Mouse (Mus musculus) liver, embryonic 14.5 days (tissue): ENCODE results near the gene Celsr2. TPM values are rescaled to one million over a fixed set of nuclear protein-coding genes. Genes with fewer than 3 reads are reported as not detected.

Experiments
- ATAC-seq: fragments of 200-750 bp; cut with Nextera tagmentation; 2 replicates; pipeline ENCODE4 v1.8.0; 2017; ENCODE audit warnings: moderate number of reproducible peaks, mild to moderate bottlenecking, moderate library complexity; ENCODE audit not compliant: insufficient read depth
- DNase-seq, 3 experiments: peaks; one replicate each; pipeline ENCODE4 v3.0.0-alpha.2; 2012 to 2013; ENCODE audit warnings: low read depth in 3 of 3, low spot score in 3 of 3
- H3K27ac ChIP-seq: fragments of 300-500 bp; sonication (generic); 2 replicates; pipeline ENCODE4 v1.5.1; 2014; ENCODE audit warnings: moderate library complexity, mild to moderate bottlenecking, control low read depth, inconsistent platforms
- H3K27me3 ChIP-seq: fragments of 300-500 bp; sonication (generic); 2 replicates; pipeline ENCODE4 v1.6.1; 2014; ENCODE audit warnings: mild to moderate bottlenecking, low read length, moderate library complexity; ENCODE audit not compliant: control insufficient read depth, insufficient read depth
- H3K36me3 ChIP-seq: fragments of 300-500 bp; sonication (generic); replicated peaks from 2 replicates; pipeline ENCODE4 v1.6.1; 2014; ENCODE audit warnings: low read depth; ENCODE audit not compliant: control insufficient read depth, insufficient read depth
- H3K4me1 ChIP-seq, 2 experiments: fragments of 200-500 bp in 1 of 2; fragments of 300-500 bp in 1 of 2; sonication (generic) in 1 of 2; replicated peaks; 2 replicates each; pipeline ENCODE4 v1.6.1; 2012 to 2014; ENCODE audit warnings: antibody characterized with exemption in 1 of 2, inconsistent platforms in 1 of 2, low read length in 1 of 2; ENCODE audit not compliant: control insufficient read depth in 2 of 2, insufficient read depth in 2 of 2
- H3K4me2 ChIP-seq: fragments of 300-500 bp; sonication (generic); 2 replicates; pipeline ENCODE4 v1.6.1; 2014; ENCODE audit warnings: low read depth, mild to moderate bottlenecking, control low read depth, moderate library complexity
- H3K4me3 ChIP-seq, 2 experiments: fragments of 200-500 bp in 1 of 2; fragments of 300-500 bp in 1 of 2; sonication (generic) in 1 of 2; 2 replicates each; pipeline ENCODE4 v1.5.1; 2012 to 2014; ENCODE audit warnings: low read depth in 2 of 2, low read length in 2 of 2, mild to moderate bottlenecking in 2 of 2, control low read depth in 1 of 2, inconsistent platforms in 1 of 2, moderate library complexity in 1 of 2; ENCODE audit not compliant: insufficient read depth in 1 of 2
- H3K9ac ChIP-seq: fragments of 300-500 bp; sonication (generic); replicated peaks from 2 replicates; pipeline ENCODE4 v1.6.1; 2014; ENCODE audit warnings: mild to moderate bottlenecking, control low read depth, moderate library complexity
- H3K9me3 ChIP-seq: fragments of 300-500 bp; sonication (generic); 2 replicates; pipeline ENCODE4 v1.6.1; 2016; ENCODE audit warnings: low read length, mixed read lengths; ENCODE audit not compliant: control insufficient read depth
- CTCF ChIP-seq: IDR thresholded peaks from 2 replicates; pipeline ENCODE4 v1.5.1; 2016; ENCODE audit warnings: antibody characterized with exemption, low read depth, control low read depth
- EP300 ChIP-seq: IDR thresholded peaks from 2 replicates; pipeline ENCODE4 v1.6.1; 2016; ENCODE audit warnings: antibody characterized with exemption, low read depth
- WGBS: fragments of 180-500 bp; shearing (Covaris S2); extraction: QIAGEN DNeasy Blood & Tissue Kit; methylation state at CpG from one replicate; pipeline ENCODE4 v1.1.7; 2014; ENCODE audit not compliant: insufficient replicate concordance; 5-methylcytosine and 5-hydroxymethylcytosine counted together
- polyA plus RNA-seq, 2 experiments: library from polyadenylated mRNA; depleted of rRNA in 1 of 2; stranded (reverse) in 1 of 2; unstranded in 1 of 2; fragments of >200 nt; fragmentation: Nextera tagmentation in 1 of 2; extraction: Ambion mirVana in 1 of 2; gene quantifications; 2 replicates each; pipeline versions ENCODE4 v1.2.1 to v1.2.3; 2012 to 2014

Gene Celsr2
- polyA plus RNA-seq, 2 experiments = 0.22 to 0.38 TPM

DNA sequence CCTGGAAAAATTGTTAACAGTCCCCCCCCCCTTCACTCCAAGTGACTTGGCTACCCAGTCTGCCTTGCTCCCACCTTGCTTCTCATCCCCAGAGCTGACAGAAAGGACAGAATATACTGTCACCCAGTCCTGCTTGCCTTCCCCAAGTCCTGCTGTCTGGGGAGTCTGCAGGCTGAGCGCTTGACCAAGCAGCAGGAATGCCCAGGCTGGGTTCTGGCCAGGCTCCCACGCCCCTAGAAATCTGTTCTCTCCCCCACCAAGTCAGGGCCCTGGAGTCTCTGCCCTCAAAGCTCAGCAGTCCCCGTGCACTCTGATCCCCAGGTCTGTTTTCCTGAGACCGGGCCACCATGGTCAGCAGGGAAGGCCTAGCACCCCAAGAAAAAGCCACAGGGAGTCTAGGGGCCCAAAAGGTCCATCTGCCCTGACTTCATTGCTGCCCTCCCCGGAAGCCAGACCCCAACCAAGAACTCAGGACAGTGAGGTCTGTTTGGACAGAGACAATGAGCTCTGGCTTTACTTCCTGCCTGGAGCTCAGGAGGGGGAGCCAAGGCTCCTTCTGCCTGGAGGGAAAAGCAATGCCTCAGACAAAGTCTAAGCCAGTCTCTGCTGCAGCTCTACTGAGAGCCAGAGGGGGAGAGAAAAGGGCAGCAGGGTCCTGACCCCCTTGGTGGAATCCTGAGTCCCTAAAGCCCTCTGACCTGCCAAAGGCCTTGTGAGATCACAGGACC lies 4.2 kb downstream of the Celsr2 start:
- no peak overlapping the region for H3K27ac ChIP-seq
- TF ChIP-seq EP300 (no peak), CTCF (no peak)
- 0 out of 2 replicates have a peak, but pooled peaks cover 2% of the 10 kb centered on the region for H3K9me3 ChIP-seq
- 52% methylated on average over 5 of the region's 5 CpGs for WGBS
- H3K9ac ChIP-seq = no peak overlapping the region
- no peaks in the 10 kb centered on the region for H3K36me3 ChIP-seq
- ATAC-seq (no peak), DNase-seq (no peak)
- no peak overlapping the region for H3K4me2 ChIP-seq
- H3K27me3 ChIP-seq = peaks cover 13% of the 10 kb centered on the region
- no peaks in the 10 kb centered on the region for H3K4me1 ChIP-seq
- no peak overlapping the region for H3K4me3 ChIP-seq

DNA sequence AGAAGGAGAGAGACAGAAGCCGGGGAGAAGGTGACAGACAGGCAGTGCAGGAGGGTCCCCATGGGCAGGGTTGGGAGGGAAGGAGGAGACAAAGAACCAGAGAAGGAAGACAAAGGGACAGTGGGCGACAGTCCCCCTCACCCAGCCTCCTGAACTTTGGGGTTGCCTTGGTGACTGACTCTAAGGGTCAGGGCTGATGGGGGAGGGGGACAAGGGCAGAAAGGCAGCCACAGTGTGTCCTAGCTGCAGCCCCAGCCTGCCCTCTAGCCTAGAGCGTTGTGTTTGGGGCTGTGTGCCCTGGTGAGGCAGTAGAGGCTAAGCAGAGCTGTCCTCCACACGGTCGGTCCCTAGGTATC lies 5.0 kb downstream of the Celsr2 start:
- no peak overlapping the region for H3K4me3 ChIP-seq
- TF ChIP-seq EP300 = no peak
- no peak for TF ChIP-seq CTCF
- H3K9ac ChIP-seq = no peak overlapping the region
- WGBS = 45% methylated on average over 5 of the region's 5 CpGs
- 0 out of 2 replicates have a peak, but pooled peaks cover 2% of the 10 kb centered on the region for H3K9me3 ChIP-seq
- H3K36me3 ChIP-seq = no peaks in the 10 kb centered on the region
- peaks cover 7% of the 10 kb centered on the region for H3K27me3 ChIP-seq
- H3K27ac ChIP-seq = no peak overlapping the region
- DNase-seq = no peak
- no peak overlapping the region for H3K4me2 ChIP-seq
- H3K4me1 ChIP-seq = no peaks in the 10 kb centered on the region
- no peak for ATAC-seq

DNA sequence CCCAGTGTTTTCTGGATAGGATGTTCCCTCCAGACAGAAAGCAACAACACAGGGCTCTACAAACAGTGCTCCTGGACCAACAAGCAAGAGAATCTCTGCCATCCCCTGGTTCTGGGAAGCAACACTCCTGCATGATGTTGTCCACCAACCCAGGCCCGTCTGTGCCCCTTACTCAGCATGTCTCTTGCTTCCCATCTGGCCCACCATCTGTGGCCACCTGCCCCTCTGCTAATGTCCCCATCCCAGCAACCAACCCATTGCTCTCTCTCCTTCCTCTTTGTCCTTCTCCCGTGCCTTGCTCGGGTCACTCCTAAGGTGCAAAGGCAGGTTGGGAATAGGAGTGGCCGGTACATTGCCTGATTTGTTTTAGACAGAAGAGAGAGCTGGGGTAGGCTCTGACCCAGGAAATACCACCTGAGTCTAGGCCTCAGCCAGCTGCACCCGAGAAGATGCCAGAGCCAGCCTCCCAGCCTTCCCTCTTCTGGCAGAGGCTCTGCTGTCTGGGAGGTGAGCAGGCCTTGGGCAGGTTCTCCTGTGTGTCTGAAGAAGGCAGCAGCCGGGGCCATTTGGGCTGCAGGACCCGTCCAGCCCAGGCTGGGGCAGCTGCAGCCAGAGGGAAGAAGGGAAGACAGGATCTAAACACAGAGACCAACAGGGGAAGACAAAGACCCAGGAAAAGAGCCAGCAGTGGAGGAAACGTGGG lies 5.5 kb downstream of the Celsr2 start:
- WGBS = 43% methylated on average over 8 of the region's 8 CpGs
- DNase-seq (no peak), ATAC-seq (no peak)
- H3K36me3 ChIP-seq = no peaks in the 10 kb centered on the region
- H3K9ac ChIP-seq = no peak overlapping the region
- H3K27ac ChIP-seq = no peak overlapping the region
- no peak overlapping the region for H3K4me2 ChIP-seq
- no peaks in the 10 kb centered on the region for H3K4me1 ChIP-seq
- peaks cover 1% of the 10 kb centered on the region for H3K27me3 ChIP-seq
- no peak for TF ChIP-seq EP300
- TF ChIP-seq CTCF = no peak
- H3K4me3 ChIP-seq = no peak overlapping the region
- 0 out of 2 replicates have a peak, but pooled peaks cover 2% of the 10 kb centered on the region for H3K9me3 ChIP-seq

DNA sequence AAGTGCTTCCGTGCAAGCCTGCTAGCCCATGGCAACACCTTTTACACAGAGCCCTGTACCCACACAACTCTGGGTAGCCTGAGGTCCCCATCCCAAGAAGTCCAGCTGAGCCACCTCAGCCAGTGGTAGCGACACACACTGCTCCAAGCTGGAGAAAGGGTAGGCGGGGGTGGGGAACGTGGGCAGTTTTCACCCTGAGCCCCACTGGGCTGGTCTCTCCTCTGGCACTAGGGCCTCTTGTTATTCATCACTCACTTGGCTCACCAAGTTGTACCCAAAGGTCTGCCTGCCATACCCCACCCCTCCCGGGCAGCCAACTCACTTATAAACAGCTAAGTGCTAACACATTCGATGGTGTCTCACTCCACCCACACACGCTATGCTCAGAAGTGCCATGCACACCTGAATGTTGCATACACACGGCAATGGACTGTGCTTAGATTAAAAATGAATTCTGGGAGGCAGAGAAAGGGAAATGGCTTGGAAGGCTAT lies 6.8 kb downstream of the Celsr2 start:
- Histone ChIP-seq H3K4me3 (no peak overlapping the region), H3K9me3 (no peaks in the 10 kb centered on the region), H3K4me1 (no peaks in the 10 kb centered on the region), H3K4me2 (no peak overlapping the region), H3K27ac (no peak overlapping the region), H3K36me3 (no peaks in the 10 kb centered on the region), H3K27me3 (no peaks in the 10 kb centered on the region), H3K9ac (no peak overlapping the region)
- TF ChIP-seq CTCF = no peak
- no peak for TF ChIP-seq EP300
- ATAC-seq (no peak), DNase-seq (no peak)
- WGBS = 77% methylated on average over 8 of the region's 8 CpGs

GRCm38 (mm10) chr3:108406306-108406885 lies 9.0 kb downstream of the Celsr2 start:
- Histone ChIP-seq H3K4me3 (no peak overlapping the region), H3K4me1 (no peaks in the 10 kb centered on the region), H3K9ac (no peak overlapping the region), H3K4me2 (no peak overlapping the region), H3K27me3 (no peaks in the 10 kb centered on the region), H3K9me3 (no peaks in the 10 kb centered on the region), H3K27ac (no peak overlapping the region), H3K36me3 (no peaks in the 10 kb centered on the region)
- 76% methylated on average over 24 of the region's 24 CpGs for WGBS
- ATAC-seq (no peak), DNase-seq (no peak)
- TF ChIP-seq CTCF = no peak
- TF ChIP-seq EP300 = no peak
